Mouse (Mus musculus) liver, adult 2 months (tissue): Measurements from ENCODE around the gene Sept10.

Experiments used
- CTCF ChIP-seq: fragments of 200-500 bp; IDR thresholded peaks from 2 replicates; pipeline ENCODE4 v1.5.1; 2011; ENCODE audit warnings: low read depth, low read length, control low read depth
- POLR2A ChIP-seq: fragments of 200-500 bp; IDR thresholded peaks from 2 replicates; pipeline ENCODE4 v1.6.1; 2011; ENCODE audit warnings: low read length, control low read depth; ENCODE audit not compliant: insufficient read depth; ENCODE audit errors: extremely low read depth

GRCm38 (mm10) chr10:59256533-59256932, 34.9 kb upstream of the Sept10 start:
- TF ChIP-seq CTCF (no peak), POLR2A (no peak)
